Mouse (Mus musculus): ENCODE data around the gene Fam69b.

Fam69b gene

GRCm38 (mm10) chr2:26627921-26628739, at the start of gene Fam69b:
Gene Fam69b, plus strand, starts transcription at chr2:26628457.
- DNase-seq (ENCODE audit: low read depth): peak; percentile 94

GRCm38 (mm10) chr2:26579714-26580113, 48.5 kb upstream of the Fam69b start, which contains the start of gene Egfl7:
Gene Egfl7, plus strand, starts transcription at chr2:26580014.
- DNase-seq (ENCODE audit: low read depth): no peak

- no peak for DNase-seq (ENCODE audit: low read depth)
Measured at GRCm38 (mm10) chr2:26580751-26581150, 47.5 kb upstream of the Fam69b start.

GRCm38 (mm10) chr2:26582203-26582602, 46.1 kb upstream of the Fam69b start:
- no peak for DNase-seq (ENCODE audit: low read depth)

- no peak for DNase-seq (ENCODE audit: low read depth)
Measured at GRCm38 (mm10) chr2:26582741-26583140, 45.5 kb upstream of the Fam69b start.

- DNase-seq (ENCODE audit: low read depth): no peak
Measured at GRCm38 (mm10) chr2:26583640-26584039, 44.6 kb upstream of the Fam69b start.

- DNase-seq (ENCODE audit: low read depth): peak; percentile 48
Measured at GRCm38 (mm10) chr2:26585713-26586112, 42.5 kb upstream of the Fam69b start.

- peak; percentile 60 for DNase-seq (ENCODE audit: low read depth)
Measured at GRCm38 (mm10) chr2:26586294-26587043, 41.8 kb upstream of the Fam69b start, which contains the start of gene Gm20532. Gene Gm20532, plus strand, starts transcription at chr2:26586639.

- DNase-seq (ENCODE audit: low read depth): peak; percentile 35
Measured at GRCm38 (mm10) chr2:26587044-26587405, 41.2 kb upstream of the Fam69b start.

- peak; percentile 52 for DNase-seq (ENCODE audit: low read depth)
Measured at GRCm38 (mm10) chr2:26588573-26588972, 39.7 kb upstream of the Fam69b start.

- no peak for DNase-seq (ENCODE audit: low read depth)
Measured at GRCm38 (mm10) chr2:26589284-26589683, 39.0 kb upstream of the Fam69b start.

GRCm38 (mm10) chr2:26590282-26590681, 38.0 kb upstream of the Fam69b start:
- no peak for DNase-seq (ENCODE audit: low read depth)

- no peak for DNase-seq (ENCODE audit: low read depth)
Measured at GRCm38 (mm10) chr2:26590962-26591361, 37.3 kb upstream of the Fam69b start.

GRCm38 (mm10) chr2:26591416-26591815, 36.8 kb upstream of the Fam69b start:
- no peak for DNase-seq (ENCODE audit: low read depth)

GRCm38 (mm10) chr2:26593211-26594021, 34.8 kb upstream of the Fam69b start:
- DNase-seq (ENCODE audit: low read depth): no peak

- peak; percentile 78 for DNase-seq (ENCODE audit: low read depth)
Measured at GRCm38 (mm10) chr2:26594022-26594346, 34.3 kb upstream of the Fam69b start.

GRCm38 (mm10) chr2:26594461-26594933, 33.8 kb upstream of the Fam69b start:
- no peak for DNase-seq (ENCODE audit: low read depth)

GRCm38 (mm10) chr2:26594934-26595724, 33.1 kb upstream of the Fam69b start:
- no peak for DNase-seq (ENCODE audit: low read depth)

GRCm38 (mm10) chr2:26595725-26596435, 32.4 kb upstream of the Fam69b start:
- DNase-seq (ENCODE audit: low read depth): no peak

- DNase-seq (ENCODE audit: low read depth): no peak
Measured at GRCm38 (mm10) chr2:26596898-26597297, 31.4 kb upstream of the Fam69b start.

GRCm38 (mm10) chr2:26597810-26598209, 30.4 kb upstream of the Fam69b start:
- DNase-seq (ENCODE audit: low read depth): no peak

All from NIH3T3 (cell line).